Mouse (Mus musculus): ENCODE results near the gene Rbm20.

DNA sequence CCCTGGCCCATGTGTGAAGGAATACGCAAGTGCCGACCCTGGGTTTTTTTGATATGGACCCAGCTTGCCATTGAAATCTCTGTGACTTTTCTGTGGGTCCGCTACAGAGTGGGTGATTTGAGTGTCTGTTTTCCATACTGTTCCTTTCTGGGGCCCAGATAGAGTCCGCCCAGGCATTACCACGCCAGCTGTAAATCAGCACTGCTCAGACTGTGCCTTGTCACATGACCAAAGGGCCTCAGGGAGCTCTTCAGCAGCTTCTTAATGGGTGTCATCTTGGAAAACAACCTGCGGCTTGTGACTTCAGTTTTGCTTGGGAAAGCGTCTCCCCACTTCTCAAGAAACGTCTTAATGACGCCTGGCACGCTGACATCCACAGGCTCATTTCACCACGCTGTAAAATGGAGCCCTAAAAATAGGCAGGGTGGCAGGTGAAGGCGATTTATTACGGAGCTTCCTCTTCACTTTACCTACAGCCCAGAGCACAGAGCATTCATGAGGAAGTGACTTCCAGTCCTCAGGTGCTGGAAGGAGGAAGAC, 71.2 kb downstream of the Rbm20 start:
- no peak for TF ChIP-seq CTCF (conservative IDR thresholded peaks at IDR 0.05; ENCODE audit: low read length)
- no peak for TF ChIP-seq NANOG (IDR thresholded peaks at IDR 0.05; ENCODE audit: borderline replicate concordance, low read length)
- TF ChIP-seq POU5F1 (IDR thresholded peaks at IDR 0.05; ENCODE audit: borderline replicate concordance, low read length): no peak
